Mouse (Mus musculus) kidney, adult 2 months (tissue): ENCODE results near the gene H2-DMa.

Experiments
- CTCF ChIP-seq: fragments of 200-500 bp; conservative IDR thresholded peaks from 2 replicates; pipeline ENCODE4 v1.5.1; 2011; ENCODE audit warnings: low read depth, mild to moderate bottlenecking, control low read depth, low read length, moderate library complexity, mixed read lengths; ENCODE audit not compliant: insufficient read depth, insufficient read length
- POLR2A ChIP-seq: fragments of 200-500 bp; IDR thresholded peaks from one replicate; pipeline ENCODE4 v1.6.1; 2011; ENCODE audit warnings: low read depth, low read length, control low read depth

GRCm38 (mm10) chr17:34124649-34125048, 5.3 kb downstream of the H2-DMa start:
- TF ChIP-seq CTCF (no peak), POLR2A (no peak)
